Mouse (Mus musculus) right cerebral cortex, adult 2 months (tissue): ENCODE measurements around the gene Rho.
A peak's percentile ranks its signal among the peaks of the same experiment; 100 is the strongest.

ENCODE experiments used
- DNase-seq, 2 experiments: peaks; one replicate each; pipeline ENCODE4 v3.0.0; 2021 to 2022; ENCODE audit warnings: low spot score in 2 of 2

The Rho gene

DNA sequence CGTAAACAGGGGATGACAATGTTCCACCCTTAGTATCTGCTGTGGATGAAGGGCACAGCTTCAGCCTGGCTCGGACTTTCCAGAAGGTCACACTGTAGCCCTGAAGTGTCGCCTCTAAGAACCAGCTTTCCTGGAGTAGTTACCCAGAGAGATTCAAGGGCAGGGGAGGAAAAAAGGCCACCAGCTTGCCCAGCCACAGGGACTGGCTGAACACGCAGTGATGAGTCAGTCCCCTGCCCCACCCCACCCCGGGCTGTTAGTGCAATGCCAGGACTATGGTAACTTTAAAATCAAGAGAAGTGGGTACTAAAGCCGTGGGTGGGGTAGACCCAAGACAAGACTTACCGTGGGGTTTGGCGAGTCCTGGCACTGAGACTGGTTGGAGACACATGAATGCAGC is 44.1 kb downstream of the Rho start:
- DNase-seq, result no peak

GRCm38 (mm10) chr6:115977810-115978209 is 46.3 kb downstream of the Rho start:
- no peak for DNase-seq

GRCm38 (mm10) chr6:115978596-115978995 is 47.0 kb downstream of the Rho start:
- DNase-seq, result no peak

DNA sequence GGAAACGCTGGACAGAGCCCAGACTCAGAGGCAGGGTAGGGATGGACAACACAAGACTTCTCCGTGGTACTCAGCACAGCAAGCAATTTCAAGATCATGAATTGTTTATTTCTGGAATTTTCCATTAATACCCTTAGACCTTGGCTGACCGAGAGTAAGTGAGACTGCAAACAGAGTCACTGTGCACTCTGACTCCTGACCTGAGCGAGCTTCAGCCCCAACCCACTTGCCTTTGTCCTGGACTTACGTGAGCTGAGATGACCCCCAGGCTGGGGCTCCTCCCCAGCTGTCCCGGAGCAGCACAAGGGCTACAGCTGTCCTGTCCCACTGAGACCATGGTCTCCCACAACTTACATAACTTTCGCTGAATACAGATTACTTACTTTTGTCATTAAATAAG is 51.3 kb downstream of the Rho start:
- no peak for DNase-seq

DNA sequence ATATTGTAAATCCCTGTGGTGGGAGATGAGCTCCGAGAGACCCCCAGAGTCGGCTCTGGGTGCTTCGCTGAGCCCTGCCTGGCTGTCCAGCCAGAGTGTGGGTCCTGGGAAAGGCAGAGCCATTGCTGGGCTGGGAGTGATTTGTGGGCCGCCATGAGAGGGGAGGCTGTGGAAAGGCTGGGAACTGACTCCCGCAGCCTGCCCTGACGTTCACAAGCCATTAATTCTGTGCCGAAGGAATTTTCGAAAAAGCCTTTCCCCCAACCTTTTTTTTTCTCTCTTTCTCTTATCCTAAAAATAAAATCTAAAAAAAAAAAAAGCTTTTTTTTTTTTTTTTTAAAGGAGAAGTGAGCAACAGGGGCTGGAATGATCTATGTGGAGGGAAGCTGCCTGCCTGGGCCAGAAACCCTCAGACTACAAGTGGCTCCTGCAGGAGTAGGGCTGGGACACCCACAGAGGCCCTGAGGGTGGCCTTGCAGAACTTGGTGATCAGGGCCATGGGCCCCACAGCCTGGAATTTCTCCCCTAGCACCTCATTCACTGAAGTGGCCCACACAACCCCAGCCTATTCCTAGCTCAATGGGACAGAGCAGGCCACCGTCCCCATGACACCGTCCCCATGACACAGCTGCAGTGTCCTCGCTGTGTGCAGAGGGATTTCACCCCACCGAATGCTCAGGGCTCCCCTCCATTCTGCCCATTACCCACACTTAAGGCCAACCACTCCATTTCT is 51.9 kb downstream of the Rho start:
- DNase-seq, result no peak

DNA sequence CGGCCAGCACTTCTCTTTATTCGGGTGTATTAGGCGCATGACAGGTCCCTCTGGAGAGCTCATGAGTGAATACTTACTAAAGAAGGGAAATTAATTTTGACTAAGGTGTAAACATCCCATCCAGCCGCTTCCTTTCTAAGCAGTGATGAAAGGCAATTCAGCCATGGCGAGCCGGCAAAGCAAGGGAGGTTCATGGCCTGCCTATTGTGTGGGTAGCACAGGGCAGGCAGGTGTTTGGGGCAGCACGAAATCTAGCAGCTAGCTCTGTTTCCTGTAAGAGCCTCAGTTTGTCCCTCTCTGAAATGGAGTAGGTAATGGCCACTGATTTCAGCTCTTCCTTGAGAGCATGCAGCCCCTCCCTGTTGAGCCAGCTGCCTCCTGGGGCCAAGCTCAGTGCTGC is 53.0 kb downstream of the Rho start:
- DNase-seq, result no peak

DNA sequence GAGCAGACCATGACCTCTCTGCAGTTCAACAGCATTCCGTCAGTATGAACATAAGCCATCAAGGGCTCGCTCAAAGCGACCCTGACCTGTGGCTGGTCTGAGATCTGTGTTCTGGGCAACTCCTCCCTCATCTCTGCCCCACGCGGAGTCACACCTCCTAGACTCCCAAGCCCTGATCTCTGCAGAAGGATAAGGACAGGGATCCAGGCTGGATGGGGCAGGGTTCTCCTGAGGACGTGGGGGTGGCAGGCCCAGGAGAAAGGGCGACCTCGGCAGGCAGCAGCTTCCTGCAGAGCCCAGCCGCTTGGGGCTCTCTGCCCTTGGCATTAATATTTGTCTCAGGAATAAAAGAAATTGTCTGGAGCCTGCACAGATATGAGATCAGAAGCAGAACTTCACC is 54.1 kb downstream of the Rho start:
- DNase-seq, result no peak

- no peak for DNase-seq
Observed at GRCm38 (mm10) chr6:115986472-115987095, 55.0 kb downstream of the Rho start.

- DNase-seq, result no peak
Observed at GRCm38 (mm10) chr6:115987096-115987747, 55.7 kb downstream of the Rho start.

DNA sequence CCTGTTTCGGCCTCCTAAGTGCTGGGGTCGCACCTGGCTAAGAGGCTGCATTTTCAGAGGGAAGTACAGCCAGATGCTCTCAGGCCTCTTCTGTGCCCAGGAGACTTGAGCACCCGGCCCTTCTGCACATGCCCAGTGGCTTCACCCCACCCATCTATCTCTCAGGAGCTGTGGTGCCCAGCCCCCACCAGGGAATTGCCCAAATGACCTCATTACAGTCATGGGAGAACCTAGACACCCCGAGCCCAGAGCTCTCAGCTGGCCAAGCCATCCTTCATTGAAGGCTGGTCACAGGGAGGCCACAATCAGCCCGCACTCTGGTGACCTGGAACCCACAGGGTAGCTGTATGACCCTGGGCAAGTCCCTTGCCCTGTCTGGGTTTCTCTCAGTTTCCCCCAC is 57.5 kb downstream of the Rho start:
- no peak for DNase-seq

DNA sequence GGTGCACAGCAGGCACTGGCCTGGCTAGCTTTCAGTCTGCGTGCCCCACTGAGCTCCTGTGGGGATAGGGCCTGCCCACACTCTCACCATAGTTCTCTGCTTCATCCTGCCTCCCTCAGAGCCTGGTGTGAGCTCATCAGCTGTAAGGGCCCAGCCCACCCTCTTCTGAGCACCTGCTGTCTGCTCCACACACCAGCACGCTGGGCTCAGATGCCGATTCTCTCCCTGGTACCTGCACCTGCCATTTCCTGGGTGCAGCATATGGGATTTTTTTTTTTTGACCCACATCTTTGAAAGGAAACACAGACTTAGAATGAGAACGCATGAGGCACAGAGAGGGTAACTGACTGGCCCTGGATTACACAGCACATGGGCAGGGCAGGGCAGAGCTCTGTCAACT is 58.1 kb downstream of the Rho start:
- DNase-seq, result peak; percentile 60 to 65
